Mouse (Mus musculus): ENCODE results near the gene Sgpl1. TPM values are rescaled to one million over a fixed set of nuclear protein-coding genes. Genes with fewer than 3 reads are reported as not detected.

Sgpl1 gene
- total RNA-seq (2017), result 28.6 and 57.9 TPM in 2 replicates

DNA sequence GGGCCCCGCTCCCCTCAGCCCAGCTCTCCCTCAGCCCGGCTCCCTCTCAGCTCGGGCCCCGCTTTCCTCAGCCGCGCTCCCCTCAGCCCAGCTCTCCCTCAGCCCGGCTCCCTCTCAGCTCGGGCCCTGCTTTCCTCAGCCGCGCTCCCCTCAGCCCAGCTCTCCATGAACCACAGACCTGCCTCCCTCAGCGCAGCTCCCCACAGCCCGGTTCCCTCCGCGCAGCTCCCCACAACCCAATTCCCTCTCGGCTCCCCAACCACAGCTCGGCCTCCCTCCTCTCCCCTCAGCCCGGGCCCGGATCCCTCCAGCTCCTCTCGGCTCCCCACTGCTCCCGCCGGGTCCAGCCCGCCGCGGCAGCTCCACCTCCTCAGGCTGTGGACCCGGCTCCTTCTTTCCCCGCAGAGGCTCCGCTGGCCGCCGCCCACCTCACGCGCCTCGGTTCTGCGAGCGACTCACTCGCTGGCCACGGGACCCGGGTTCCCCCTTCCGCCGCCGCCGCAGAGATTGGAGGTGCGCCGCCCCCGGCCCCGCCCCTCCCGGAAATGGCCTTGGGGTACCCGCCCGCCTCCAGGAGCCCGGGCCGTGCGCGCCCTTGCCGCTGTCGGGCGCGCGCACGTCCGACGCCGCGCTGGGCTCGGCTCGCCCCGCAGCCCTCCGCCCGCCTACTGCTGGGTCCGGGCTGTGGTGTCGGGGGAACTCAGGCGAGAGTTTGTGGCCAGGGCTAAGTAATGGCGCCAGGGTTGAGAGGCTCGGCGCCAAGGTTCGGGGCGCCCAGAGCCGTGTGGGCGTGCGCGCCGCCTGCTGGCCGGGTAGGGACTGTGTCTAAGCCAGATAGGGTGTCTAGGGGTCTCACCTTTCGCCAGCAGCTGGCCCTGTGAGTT is at the start of gene Sgpl1:
Sgpl1 (minus strand) TSS at position 547 of the 884 bp plus-strand sequence.
- peak; percentile 74 to 75 for ATAC-seq (replicated peaks in 1 of 2; ENCODE audit: insufficient read depth in 1 of 2, low FRiP score in 2 of 2, low TSS enrichment in 1 of 2, low read depth in 1 of 2, poor library complexity in 2 of 2, severe bottlenecking in 2 of 2)

DNA sequence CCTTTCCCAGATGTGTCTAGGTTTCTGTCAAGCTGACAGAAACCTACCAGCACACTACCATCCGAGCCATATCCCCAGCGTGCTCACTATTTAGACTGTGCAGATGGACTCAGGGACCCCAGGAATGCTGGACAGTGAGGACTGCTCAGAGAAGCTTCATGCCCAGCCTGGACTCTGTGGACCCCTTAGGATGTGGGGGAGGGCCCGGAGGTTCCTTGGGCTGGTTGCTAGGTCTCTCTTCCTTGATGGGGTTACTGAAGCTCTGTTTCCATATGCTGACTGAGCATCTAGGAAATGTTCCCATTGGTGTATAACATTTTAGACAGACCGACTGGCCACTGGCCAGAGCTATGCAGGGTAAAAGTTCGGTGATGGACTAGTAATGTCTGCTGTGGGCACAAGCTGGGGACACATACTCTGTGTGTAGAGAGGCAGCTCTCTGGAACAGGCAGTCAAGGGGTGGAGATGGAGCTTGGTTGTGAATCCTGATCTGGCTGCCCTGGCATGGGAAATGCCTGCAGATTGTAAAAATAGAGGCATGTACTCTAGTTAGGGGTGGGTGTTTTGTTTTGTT is 48.3 kb upstream of the Sgpl1 start:
- ATAC-seq (replicated peaks in 1 of 2; ENCODE audit: insufficient read depth in 1 of 2, low FRiP score in 2 of 2, low TSS enrichment in 1 of 2, low read depth in 1 of 2, poor library complexity in 2 of 2, severe bottlenecking in 2 of 2), result no peak

DNA sequence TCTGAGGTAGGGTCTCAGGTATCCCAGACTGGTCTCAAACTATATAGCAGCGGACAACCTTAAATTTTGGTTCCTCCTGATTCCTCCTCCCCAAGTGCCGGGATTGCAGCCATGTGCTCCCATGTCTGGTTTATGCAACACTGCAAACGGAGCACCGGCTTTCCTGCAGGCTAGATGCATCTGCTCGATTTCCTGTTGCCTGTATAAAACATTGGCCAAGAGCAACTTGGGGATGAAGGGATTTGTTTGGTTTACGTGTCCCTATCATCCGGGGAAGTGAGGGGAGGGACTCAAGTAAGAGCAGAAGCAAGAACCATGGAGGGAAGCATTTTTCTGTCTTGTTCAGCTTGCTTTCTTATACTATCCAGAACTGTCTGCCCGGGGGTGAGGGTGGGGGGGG is 47.7 kb upstream of the Sgpl1 start:
- ATAC-seq (replicated peaks in 1 of 2; ENCODE audit: insufficient read depth in 1 of 2, low FRiP score in 2 of 2, low TSS enrichment in 1 of 2, low read depth in 1 of 2, poor library complexity in 2 of 2, severe bottlenecking in 2 of 2), result no peak

DNA sequence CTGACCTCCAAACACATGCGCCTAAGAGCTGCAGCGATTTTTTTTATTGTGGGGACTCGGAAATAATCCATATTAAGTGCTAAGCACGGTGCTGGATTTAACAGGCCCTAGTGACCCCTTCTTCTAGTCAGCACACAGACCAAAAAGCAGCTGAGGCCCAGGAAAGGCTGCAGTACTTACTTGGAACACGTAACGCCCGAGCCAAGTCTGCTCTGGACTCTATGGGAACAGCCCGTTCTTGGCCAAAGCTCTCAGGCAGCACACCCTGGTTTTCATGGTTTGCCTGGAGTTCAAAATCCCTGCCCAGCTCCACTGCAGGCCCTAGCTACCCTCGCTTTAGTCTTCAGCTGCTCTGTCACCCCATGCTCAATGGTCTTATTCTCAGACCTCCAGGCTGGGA is 47.1 kb upstream of the Sgpl1 start:
- ATAC-seq (replicated peaks in 1 of 2; ENCODE audit: insufficient read depth in 1 of 2, low FRiP score in 2 of 2, low TSS enrichment in 1 of 2, low read depth in 1 of 2, poor library complexity in 2 of 2, severe bottlenecking in 2 of 2), result no peak

GRCm38 (mm10) chr10:61188010-61188409 is 40.5 kb upstream of the Sgpl1 start:
- peak; percentile 43 to 48 for ATAC-seq (replicated peaks in 1 of 2; ENCODE audit: insufficient read depth in 1 of 2, low FRiP score in 2 of 2, low TSS enrichment in 1 of 2, low read depth in 1 of 2, poor library complexity in 2 of 2, severe bottlenecking in 2 of 2)

DNA sequence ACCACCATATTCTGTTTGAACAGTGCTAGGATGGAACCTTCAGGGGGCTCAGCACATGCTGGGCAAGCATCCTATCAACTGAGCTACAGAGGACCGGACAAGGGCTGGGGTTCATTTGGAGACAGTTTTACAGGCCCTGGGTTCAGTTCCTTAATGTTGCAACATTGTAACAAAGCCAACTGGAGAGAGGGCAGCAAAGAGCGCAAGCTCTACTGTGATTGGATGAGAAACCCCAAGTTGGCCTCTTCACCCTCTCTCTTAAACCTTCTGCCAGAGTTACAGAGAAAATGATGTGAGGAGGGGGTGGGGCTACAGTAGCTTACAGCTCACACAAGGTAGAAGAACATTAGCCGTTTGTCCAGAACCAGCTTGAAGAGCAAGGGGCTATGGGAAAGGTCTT is 39.5 kb upstream of the Sgpl1 start:
- ATAC-seq (replicated peaks in 1 of 2; ENCODE audit: insufficient read depth in 1 of 2, low FRiP score in 2 of 2, low TSS enrichment in 1 of 2, low read depth in 1 of 2, poor library complexity in 2 of 2, severe bottlenecking in 2 of 2), result no peak

- no peak for ATAC-seq (replicated peaks in 1 of 2; ENCODE audit: insufficient read depth in 1 of 2, low FRiP score in 2 of 2, low TSS enrichment in 1 of 2, low read depth in 1 of 2, poor library complexity in 2 of 2, severe bottlenecking in 2 of 2)
These were observed 32.4 kb upstream of the Sgpl1 start for GRCm38 (mm10) chr10:61179927-61180326.

DNA sequence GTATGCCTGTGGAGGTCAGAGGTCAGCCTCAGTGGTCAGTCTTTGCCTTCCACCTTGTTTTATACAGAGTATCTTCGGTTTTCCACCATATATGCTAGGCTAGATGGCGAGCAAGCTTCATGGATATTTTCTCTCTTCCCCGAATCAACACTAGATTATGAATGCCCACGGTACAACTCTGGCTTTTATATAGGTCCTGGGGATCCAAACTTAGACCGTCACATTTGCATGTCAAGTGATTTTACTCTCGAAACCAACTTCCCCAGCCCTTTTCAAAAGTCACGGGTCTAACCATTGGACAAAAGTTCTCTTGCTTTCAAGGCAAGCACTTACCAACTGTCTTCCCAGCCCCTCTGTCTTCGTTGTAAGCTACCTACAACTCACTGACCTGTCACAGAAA is 31.2 kb upstream of the Sgpl1 start:
- no peak for ATAC-seq (replicated peaks in 1 of 2; ENCODE audit: insufficient read depth in 1 of 2, low FRiP score in 2 of 2, low TSS enrichment in 1 of 2, low read depth in 1 of 2, poor library complexity in 2 of 2, severe bottlenecking in 2 of 2)

DNA sequence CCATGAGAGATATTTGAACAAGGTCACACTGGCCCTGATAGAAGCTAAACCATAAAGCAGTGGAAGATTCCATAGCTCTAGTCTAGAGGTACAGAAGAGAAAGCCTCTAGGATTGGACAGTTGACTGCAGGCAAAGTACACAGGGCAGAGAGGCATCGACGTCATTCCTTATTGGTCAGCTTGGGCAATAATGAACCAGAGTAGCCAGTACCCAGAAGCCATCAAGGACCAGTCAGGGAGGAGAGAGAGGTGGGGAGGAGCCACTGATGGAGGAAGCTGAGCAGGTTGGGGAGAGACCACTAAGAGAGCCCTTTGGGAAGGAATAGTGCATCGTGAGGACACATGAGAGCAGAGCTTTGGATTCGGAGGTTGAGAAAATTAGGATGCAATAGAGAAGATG is 30.2 kb upstream of the Sgpl1 start:
- no peak for ATAC-seq (replicated peaks in 1 of 2; ENCODE audit: insufficient read depth in 1 of 2, low FRiP score in 2 of 2, low TSS enrichment in 1 of 2, low read depth in 1 of 2, poor library complexity in 2 of 2, severe bottlenecking in 2 of 2)

GRCm38 (mm10) chr10:61176221-61176790 is 28.8 kb upstream of the Sgpl1 start:
- no peak for ATAC-seq (replicated peaks in 1 of 2; ENCODE audit: insufficient read depth in 1 of 2, low FRiP score in 2 of 2, low TSS enrichment in 1 of 2, low read depth in 1 of 2, poor library complexity in 2 of 2, severe bottlenecking in 2 of 2)

DNA sequence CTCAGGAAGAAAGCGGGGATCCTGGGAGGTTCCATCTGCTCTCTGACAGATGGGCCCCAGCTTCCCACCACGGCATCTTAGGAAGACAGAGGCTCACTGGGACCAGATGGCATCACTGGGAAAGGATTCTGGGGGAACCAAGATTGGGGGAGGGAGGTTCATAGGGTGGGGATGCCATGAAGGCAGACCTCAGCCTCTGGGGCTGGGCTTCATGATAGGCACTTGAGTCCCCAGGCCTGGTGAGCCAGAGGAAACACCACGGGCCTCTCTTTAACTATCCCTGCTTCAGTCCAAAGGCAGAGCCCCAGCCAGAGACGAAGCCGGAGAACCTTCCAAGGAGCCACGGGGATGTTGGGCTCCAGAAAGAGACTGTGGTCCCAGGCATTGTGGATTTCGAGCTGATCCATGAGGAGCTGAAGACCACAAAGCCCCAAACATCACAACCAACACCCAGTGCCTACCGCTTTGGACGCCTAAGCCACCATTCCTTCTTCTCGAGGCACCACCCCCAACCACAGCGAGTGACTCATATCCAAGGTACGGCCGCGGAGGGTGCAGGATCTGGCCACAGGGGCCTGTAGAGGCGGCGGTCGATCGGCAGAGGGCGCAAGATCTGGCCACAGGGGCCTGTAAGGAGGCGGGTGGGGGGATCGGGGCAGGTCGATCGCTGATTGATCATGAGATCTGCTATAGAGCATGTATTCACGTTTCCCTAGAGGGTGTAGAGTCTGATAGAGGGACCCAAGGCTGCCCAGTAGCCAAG is 28.1 kb upstream of the Sgpl1 start:
- peak; percentile 90 to 92 for ATAC-seq (replicated peaks in 1 of 2; ENCODE audit: insufficient read depth in 1 of 2, low FRiP score in 2 of 2, low TSS enrichment in 1 of 2, low read depth in 1 of 2, poor library complexity in 2 of 2, severe bottlenecking in 2 of 2)

DNA sequence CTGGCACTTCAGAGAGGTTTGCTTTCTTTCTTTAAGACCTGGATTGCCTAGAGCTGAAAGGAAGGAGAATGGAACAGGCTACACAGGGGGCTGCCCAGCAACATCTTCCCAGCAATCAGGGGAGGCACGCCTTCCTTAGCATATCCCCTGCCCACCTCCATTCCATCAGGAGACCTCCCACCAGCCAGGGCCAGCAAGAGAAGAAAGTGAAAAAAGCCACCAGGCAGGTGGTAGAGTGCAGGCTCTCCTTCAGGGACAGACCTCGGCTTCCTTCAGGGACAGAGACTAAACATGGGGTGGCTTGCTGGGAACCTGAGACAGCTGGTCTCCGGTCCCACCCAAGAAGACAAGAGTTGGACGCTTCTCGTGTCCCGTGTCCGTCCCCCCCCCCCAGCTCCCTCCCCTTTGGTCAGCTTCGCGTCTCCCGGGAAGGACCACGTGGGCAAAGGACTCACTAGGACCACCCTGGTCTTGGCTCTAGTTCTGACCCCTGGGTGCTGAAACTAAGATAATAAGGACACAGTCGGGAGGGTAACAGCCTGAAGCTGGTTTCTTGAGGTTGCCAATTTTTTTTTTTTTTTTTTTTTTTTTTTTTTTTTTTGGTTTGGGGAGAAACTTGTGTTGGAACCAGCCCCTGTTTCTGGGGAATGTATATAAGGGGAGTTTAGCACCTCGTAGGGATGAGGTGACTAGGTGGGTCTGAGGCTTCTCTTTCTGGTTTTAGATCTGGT is 27.4 kb upstream of the Sgpl1 start:
- ATAC-seq (replicated peaks in 1 of 2; ENCODE audit: insufficient read depth in 1 of 2, low FRiP score in 2 of 2, low TSS enrichment in 1 of 2, low read depth in 1 of 2, poor library complexity in 2 of 2, severe bottlenecking in 2 of 2), result no peak

DNA sequence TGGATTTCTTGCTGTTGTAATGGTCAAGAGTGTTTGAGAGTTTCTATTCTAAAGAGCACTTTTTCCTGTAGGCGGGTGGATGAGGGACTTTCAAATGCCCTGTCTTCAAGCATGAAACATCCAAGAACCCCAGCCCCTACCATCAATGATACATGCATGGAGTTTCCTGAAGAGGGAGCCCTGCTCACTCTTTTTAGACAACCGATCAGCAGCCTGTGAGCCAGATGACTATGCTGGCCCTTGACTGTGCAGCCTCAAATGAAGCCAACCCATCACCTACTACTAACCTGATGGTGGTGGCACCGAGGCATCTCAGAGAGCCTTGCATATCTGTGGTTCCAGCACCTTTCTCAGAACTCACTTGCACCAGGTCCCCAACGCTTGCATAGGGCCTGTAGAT is 25.0 kb upstream of the Sgpl1 start:
- no peak for ATAC-seq (replicated peaks in 1 of 2; ENCODE audit: insufficient read depth in 1 of 2, low FRiP score in 2 of 2, low TSS enrichment in 1 of 2, low read depth in 1 of 2, poor library complexity in 2 of 2, severe bottlenecking in 2 of 2)

DNA sequence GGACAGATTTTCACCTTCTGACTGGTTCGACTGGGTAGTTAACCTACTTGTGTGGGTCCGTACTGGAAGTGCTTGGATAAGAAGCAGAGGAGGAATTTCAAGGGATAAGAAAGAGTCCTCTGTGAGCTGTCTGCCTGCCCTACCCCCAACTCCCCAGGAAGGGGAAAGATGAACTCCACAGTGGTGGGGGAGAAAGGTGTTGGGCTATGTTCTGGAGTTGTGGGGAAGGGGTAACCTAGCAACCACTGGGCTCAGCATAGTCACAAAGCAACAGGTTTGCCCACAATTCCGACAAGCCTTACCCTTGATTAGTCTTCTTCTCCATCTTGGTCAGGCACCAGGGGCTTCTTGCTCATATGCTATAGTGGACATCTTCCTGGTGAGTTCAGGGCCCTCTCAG is 24.2 kb upstream of the Sgpl1 start, which contains the start of gene Tbata:
Tbata (plus strand) TSS at position 301 of the 400 bp plus-strand sequence.
- ATAC-seq (replicated peaks in 1 of 2; ENCODE audit: insufficient read depth in 1 of 2, low FRiP score in 2 of 2, low TSS enrichment in 1 of 2, low read depth in 1 of 2, poor library complexity in 2 of 2, severe bottlenecking in 2 of 2), result no peak

DNA sequence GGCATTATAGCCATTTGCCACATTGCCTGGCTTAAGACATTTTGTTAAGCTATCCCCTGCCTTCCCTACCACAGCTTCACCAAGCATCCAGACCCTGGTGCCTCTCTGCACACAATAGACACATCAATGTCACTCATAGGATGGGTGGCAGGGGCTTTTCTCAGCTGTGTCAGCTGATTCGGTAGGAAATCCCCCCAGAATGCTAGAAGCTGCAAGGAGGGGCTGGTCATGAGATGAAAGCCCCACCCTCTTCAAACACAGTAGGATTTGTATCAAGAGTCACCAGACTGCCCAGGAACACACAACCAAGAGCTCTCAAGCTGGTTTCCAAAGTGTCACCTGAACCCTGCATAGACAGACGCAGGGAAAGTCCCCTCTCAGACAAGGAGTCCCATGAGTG is 20.9 kb upstream of the Sgpl1 start:
- no peak for ATAC-seq (replicated peaks in 1 of 2; ENCODE audit: insufficient read depth in 1 of 2, low FRiP score in 2 of 2, low TSS enrichment in 1 of 2, low read depth in 1 of 2, poor library complexity in 2 of 2, severe bottlenecking in 2 of 2)

GRCm38 (mm10) chr10:61167333-61168096 is 20.0 kb upstream of the Sgpl1 start:
- peak; percentile 67 to 76 for ATAC-seq (replicated peaks in 1 of 2; ENCODE audit: insufficient read depth in 1 of 2, low FRiP score in 2 of 2, low TSS enrichment in 1 of 2, low read depth in 1 of 2, poor library complexity in 2 of 2, severe bottlenecking in 2 of 2)

DNA sequence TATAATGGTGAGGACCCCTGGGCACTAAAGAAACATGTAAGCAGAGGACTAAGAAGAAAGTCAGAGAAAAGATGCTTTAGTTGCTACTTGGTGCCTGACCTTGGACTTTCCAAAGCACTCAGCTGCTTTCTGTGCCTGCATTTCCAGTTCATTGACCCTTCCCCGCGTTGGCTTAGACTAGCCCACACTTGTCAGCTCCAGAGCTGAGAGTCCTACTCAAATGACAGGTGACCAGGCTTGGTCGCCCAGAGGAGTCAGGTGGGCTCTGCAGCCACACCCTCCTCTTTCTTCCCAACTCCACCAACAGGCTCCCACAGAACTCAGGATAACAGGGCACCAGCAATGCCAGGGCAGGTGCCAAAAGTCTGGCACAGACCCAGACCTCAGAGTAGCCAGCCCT is 14.9 kb upstream of the Sgpl1 start:
- ATAC-seq (replicated peaks in 1 of 2; ENCODE audit: insufficient read depth in 1 of 2, low FRiP score in 2 of 2, low TSS enrichment in 1 of 2, low read depth in 1 of 2, poor library complexity in 2 of 2, severe bottlenecking in 2 of 2), result no peak; a peak in 1 of 4 replicates

Measured in hematopoietic stem cell, adult 5-6 weeks (primary cell).